Mouse (Mus musculus) heart, embryonic 16.5 days (tissue): ENCODE measurements around the gene Mecom. TPM values are rescaled to one million over a fixed set of nuclear protein-coding genes. Genes with fewer than 3 reads are reported as not detected.
"Not testable (repeated sequence)": the region's sequence is repeated elsewhere in the genome, so short reads cannot be mapped to it uniquely, and the experiment has no call there.

Experiments used
- ATAC-seq: fragments of 200-750 bp; cut with Nextera tagmentation; replicated peaks from 2 replicates; pipeline ENCODE4 v1.8.0; 2017; ENCODE audit warnings: moderate number of reproducible peaks; ENCODE audit not compliant: insufficient read depth, low FRiP score; ENCODE audit errors: extremely low read depth
- H3K27ac ChIP-seq: fragments of 300-500 bp; sonication (generic); 2 replicates; pipeline ENCODE4 v1.5.1; 2014; ENCODE audit warnings: mild to moderate bottlenecking, low read length, control low read depth, moderate library complexity
- H3K27me3 ChIP-seq: fragments of 300-500 bp; sonication (generic); 2 replicates; pipeline ENCODE4 v1.6.1; 2014; ENCODE audit warnings: low read length, mixed read lengths; ENCODE audit not compliant: control insufficient read depth, insufficient read depth
- H3K36me3 ChIP-seq: fragments of 300-500 bp; sonication (generic); 2 replicates; pipeline ENCODE4 v1.6.1; 2014; ENCODE audit not compliant: control insufficient read depth, insufficient read depth
- H3K4me1 ChIP-seq: fragments of 300-500 bp; sonication (generic); 2 replicates; pipeline ENCODE4 v1.6.1; 2014; ENCODE audit warnings: low read length, mixed read lengths; ENCODE audit not compliant: control insufficient read depth, insufficient read depth
- H3K4me2 ChIP-seq: fragments of 300-500 bp; sonication (generic); 2 replicates; pipeline ENCODE4 v1.6.1; 2014; ENCODE audit warnings: low read depth, mild to moderate bottlenecking, control low read depth, low read length
- H3K4me3 ChIP-seq: fragments of 300-500 bp; sonication (generic); 2 replicates; pipeline ENCODE4 v1.5.1; 2014; ENCODE audit warnings: mild to moderate bottlenecking, control low read depth, low read length
- H3K9ac ChIP-seq: fragments of 300-500 bp; sonication (generic); 2 replicates; pipeline ENCODE4 v1.6.1; 2014; ENCODE audit warnings: low read length, control low read depth
- H3K9me3 ChIP-seq: fragments of 300-500 bp; sonication (generic); replicated peaks from 2 replicates; pipeline ENCODE4 v1.6.1; 2016; ENCODE audit warnings: low read length; ENCODE audit not compliant: control insufficient read depth
- WGBS: fragments of 180-500 bp; shearing (Covaris S2); extraction: QIAGEN DNeasy Blood & Tissue Kit; methylation state at CpG from one replicate; pipeline ENCODE4 v1.1.7; 2014; 5-methylcytosine and 5-hydroxymethylcytosine counted together
- polyA plus RNA-seq: library from polyadenylated mRNA; unstranded; fragments of >200 nt; fragmentation: Nextera tagmentation; extraction: Ambion mirVana; gene quantifications from 2 replicates; pipeline ENCODE4 v1.2.1, GENCODE M21; 2015

Gene Mecom
- polyA plus RNA-seq = 12.7 and 17.4 TPM in 2 replicates

GRCm38 (mm10) chr3:30547908-30548307 lies at the start of gene Mecom:
Gene Mecom (minus strand): TSS chr3:30548008.
- Histone ChIP-seq H3K9me3 (no peaks in the 10 kb centered on the region), H3K27ac (peak within 1 kb of the TSS; percentile 18), H3K36me3 (no peaks in the 10 kb centered on the region), H3K4me2 (peak within 1 kb of the TSS; percentile 58), H3K4me1 (peaks cover 14% of the 10 kb centered on the region), H3K9ac (peak within 1 kb of the TSS; percentile 5; the same call in 1 of the 2 replicates), H3K27me3 (no peaks in the 10 kb centered on the region), H3K4me3 (peak within 1 kb of the TSS; percentile 29)
- WGBS = 75% methylated on average over 3 of the region's 3 CpGs
- ATAC-seq = no peak

DNA sequence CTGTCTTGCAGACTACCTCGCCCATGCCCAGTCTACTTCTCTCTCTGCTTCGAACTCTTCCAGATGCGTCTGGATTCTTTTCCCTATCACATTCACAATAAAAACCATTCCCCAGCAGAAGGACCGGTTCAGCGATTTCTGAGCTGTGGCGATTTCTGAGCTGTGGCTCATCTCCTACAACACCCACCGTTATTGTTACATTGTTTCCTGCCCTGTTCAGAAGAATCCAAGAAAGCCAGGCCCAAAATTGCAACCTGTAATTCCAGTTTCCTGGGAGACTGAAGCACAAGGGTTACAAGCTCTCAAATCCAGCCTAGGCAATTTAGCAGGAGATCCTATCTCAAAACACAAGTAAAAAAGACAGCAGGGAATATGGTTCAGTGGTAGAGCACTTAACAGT lies 49.5 kb upstream of the Mecom start:
- H3K27me3 ChIP-seq = no peaks in the 10 kb centered on the region
- no peak overlapping the region for H3K27ac ChIP-seq
- H3K9me3 ChIP-seq = no peaks in the 10 kb centered on the region
- no peak overlapping the region for H3K4me2 ChIP-seq
- no peak for ATAC-seq
- H3K4me1 ChIP-seq = peaks cover 11% of the 10 kb centered on the region
- H3K36me3 ChIP-seq = no peaks in the 10 kb centered on the region
- H3K4me3 ChIP-seq = no peak overlapping the region
- no peak overlapping the region for H3K9ac ChIP-seq
- WGBS = 82% methylated on average over 7 of the region's 7 CpGs

GRCm38 (mm10) chr3:30595111-30595832 lies 47.5 kb upstream of the Mecom start:
- peak overlapping the region; percentile 48 for H3K27ac ChIP-seq
- no peaks in the 10 kb centered on the region for H3K27me3 ChIP-seq
- H3K9me3 ChIP-seq = no peaks in the 10 kb centered on the region
- peak overlapping the region; percentile 70 for H3K4me2 ChIP-seq
- ATAC-seq = peak; percentile 63
- peak overlapping the region; percentile 81 for H3K9ac ChIP-seq
- H3K4me1 ChIP-seq = peaks cover 11% of the 10 kb centered on the region
- no peaks in the 10 kb centered on the region for H3K36me3 ChIP-seq
- WGBS = under 1% methylated on average over 62 of the region's 62 CpGs
- peak overlapping the region; percentile 87 for H3K4me3 ChIP-seq

- no peaks in the 10 kb centered on the region for H3K27me3 ChIP-seq
- no peaks in the 10 kb centered on the region for H3K4me1 ChIP-seq
- 74% methylated on average over 4 of the region's 4 CpGs for WGBS
- H3K4me3 ChIP-seq = no peak overlapping the region
- no peak overlapping the region for H3K4me2 ChIP-seq
- no peaks in the 10 kb centered on the region for H3K36me3 ChIP-seq
- H3K27ac ChIP-seq = no peak overlapping the region
- ATAC-seq = no peak
- no peak overlapping the region for H3K9ac ChIP-seq
- H3K9me3 ChIP-seq = no peaks in the 10 kb centered on the region
Measured at GRCm38 (mm10) chr3:30593719-30594485, 46.1 kb upstream of the Mecom start.

GRCm38 (mm10) chr3:30592418-30592853 lies 44.6 kb upstream of the Mecom start:
- H3K27me3 ChIP-seq = no peaks in the 10 kb centered on the region
- no peak overlapping the region for H3K9ac ChIP-seq
- no peak overlapping the region for H3K4me2 ChIP-seq
- no peak overlapping the region for H3K4me3 ChIP-seq
- WGBS = 4% methylated on average over 2 of the region's 2 CpGs
- H3K36me3 ChIP-seq = no peaks in the 10 kb centered on the region
- ATAC-seq = no peak
- H3K9me3 ChIP-seq = no peaks in the 10 kb centered on the region
- no peak overlapping the region for H3K27ac ChIP-seq
- no peaks in the 10 kb centered on the region for H3K4me1 ChIP-seq

- ATAC-seq = no peak
- Histone ChIP-seq H3K4me2 (no peak overlapping the region), H3K36me3 (no peaks in the 10 kb centered on the region), H3K27ac (no peak overlapping the region), H3K27me3 (no peaks in the 10 kb centered on the region), H3K9me3 (no peaks in the 10 kb centered on the region), H3K9ac (no peak overlapping the region), H3K4me1 (no peaks in the 10 kb centered on the region), H3K4me3 (no peak overlapping the region)
- 39% methylated on average over 6 of the region's 6 CpGs for WGBS
Measured at GRCm38 (mm10) chr3:30588865-30589264, 41.1 kb upstream of the Mecom start.

DNA sequence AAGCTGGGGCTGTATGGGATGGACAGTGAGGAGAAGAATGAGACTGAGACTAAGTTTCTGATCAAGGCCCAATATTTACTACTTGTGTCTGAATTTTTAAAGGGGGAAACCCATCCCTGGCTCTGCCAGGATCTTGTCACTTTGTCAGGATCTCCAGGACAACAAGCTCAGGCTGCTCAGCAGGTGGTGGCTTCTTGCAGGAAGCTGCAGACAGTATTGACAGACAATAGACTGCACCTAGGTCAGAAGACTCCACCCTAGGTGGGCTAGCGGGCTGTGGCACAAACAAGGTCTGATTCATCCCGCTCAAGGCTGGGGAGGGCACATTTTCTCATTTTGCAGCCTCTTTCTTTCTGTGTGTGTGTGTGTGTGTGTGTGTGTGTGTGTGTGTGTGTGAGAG lies 25.7 kb upstream of the Mecom start:
- Histone ChIP-seq H3K27me3 (no peaks in the 10 kb centered on the region), H3K4me1 (no peaks in the 10 kb centered on the region), H3K36me3 (no peaks in the 10 kb centered on the region), H3K27ac (no peak overlapping the region), H3K9ac (no peak overlapping the region), H3K4me2 (no peak overlapping the region), H3K9me3 (no peaks in the 10 kb centered on the region), H3K4me3 (no peak overlapping the region)
- ATAC-seq = no peak
- WGBS = 10% methylated on average over 2 of the region's 2 CpGs

- not testable (repeated sequence) for H3K9ac ChIP-seq, H3K27ac ChIP-seq, ATAC-seq, H3K27me3 ChIP-seq, H3K4me1 ChIP-seq, H3K9me3 ChIP-seq, H3K4me2 ChIP-seq, H3K4me3 ChIP-seq, H3K36me3 ChIP-seq
- WGBS = no CpG with 5 or more reads among the region's 2 CpGs
Measured at GRCm38 (mm10) chr3:30566333-30566732, 18.5 kb upstream of the Mecom start.

- ATAC-seq = no peak
- WGBS = 56% methylated on average over 6 of the region's 6 CpGs
Measured at GRCm38 (mm10) chr3:30560677-30561314, 13.0 kb upstream of the Mecom start.

More at GRCm38 (mm10) chr3:30560677-30561314, 13.0 kb upstream of the Mecom start:
- no peak overlapping the region for H3K27ac ChIP-seq
- no peaks in the 10 kb centered on the region for H3K27me3 ChIP-seq
- H3K36me3 ChIP-seq = no peaks in the 10 kb centered on the region
- no peaks in the 10 kb centered on the region for H3K4me1 ChIP-seq
- no peak overlapping the region for H3K4me3 ChIP-seq
- H3K9ac ChIP-seq = no peak overlapping the region
- H3K4me2 ChIP-seq = no peak overlapping the region
- no peaks in the 10 kb centered on the region for H3K9me3 ChIP-seq
